8 mouse cellular contexts compared by ENCODE assay signal in the genomic region with DNA sequence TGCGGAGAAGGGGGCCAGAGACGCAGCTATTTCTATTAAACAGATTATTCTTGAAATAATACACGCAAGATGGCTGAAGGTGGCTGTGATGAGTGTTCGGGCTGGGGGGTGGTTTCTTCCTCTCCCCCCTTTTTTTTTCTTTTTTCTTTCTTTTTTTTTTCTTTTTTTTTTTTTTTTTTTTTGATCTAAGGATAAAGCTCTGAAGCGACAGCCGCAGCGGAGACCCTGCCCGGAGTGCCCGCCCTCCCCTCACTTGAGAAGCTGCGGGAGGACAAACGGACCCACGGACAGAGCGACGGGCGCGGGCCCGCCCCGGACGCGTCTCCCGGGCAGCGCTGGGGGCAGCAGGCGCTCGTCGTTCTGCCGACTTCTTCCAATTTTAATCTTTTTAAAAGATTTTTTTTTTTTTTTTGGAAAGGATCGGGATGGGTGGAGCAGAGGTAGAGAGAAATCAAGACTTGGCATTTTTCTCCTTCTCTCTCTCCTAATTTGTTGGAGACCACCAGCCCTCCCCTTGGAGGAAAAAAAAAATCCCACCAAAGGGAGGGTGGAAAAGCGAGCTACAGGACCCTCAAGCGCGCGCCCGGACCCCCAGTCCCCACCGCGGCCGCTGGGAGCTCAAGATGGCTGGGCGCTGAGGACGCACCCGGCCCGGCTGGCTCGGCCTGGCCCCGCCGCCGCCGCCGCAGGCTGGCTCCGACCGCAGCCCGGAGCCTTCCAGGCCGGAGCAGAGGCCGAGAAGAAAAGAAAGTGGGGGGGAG. TPM values are rescaled to one million over a fixed set of nuclear protein-coding genes. Genes with fewer than 3 reads are reported as not detected.
DNase-seq lines count a peak whose midpoint lies in the region; ATAC-seq and TF ChIP-seq lines count a peak whose summit lies in the region.

No protein-coding gene starts in this region.

- no peak for TF ChIP-seq CTCF in bone marrow macrophage, adult 2 months (IDR thresholded peaks at IDR 0.05; ENCODE audit: low read depth, low read length)
- TF ChIP-seq CTCF in lung, postnatal 0 days (IDR thresholded peaks at IDR 0.05) = no peak

- peaks cover 16% of the 10 kb centered on the region for H3K36me3 ChIP-seq in forebrain, embryonic 10.5 days (replicated peaks)
- 0 out of 2 replicates have a peak, but pooled peaks cover 6% of the 10 kb centered on the region for H3K36me3 ChIP-seq in hindbrain, embryonic 14.5 days (replicated peaks; ENCODE audit: control insufficient read depth, insufficient read depth)
- no peaks in the 10 kb centered on the region for H3K36me3 ChIP-seq in lung, postnatal 0 days (ENCODE audit: insufficient read depth, low read length)

- peak; percentile 79 for DNase-seq in retina, embryonic 14.5 days (ENCODE audit: low spot score)
- DNase-seq in retina, postnatal 1 day = no peak
- DNase-seq in forebrain, embryonic 10.5 days (ENCODE audit: extremely low spot score, low spot score) = no peak
- DNase-seq in hindbrain, embryonic 14.5 days (ENCODE audit: low spot score) = peak; percentile 75
- no peak for DNase-seq in lung, postnatal 0 days (ENCODE audit: low spot score)
- DNase-seq in thymus, postnatal 10 days (ENCODE audit: low spot score in 2 of 2) = peak; percentile 45 to 49
- no peak for DNase-seq in layer of hippocampus, adult 9-11 months

- H3K4me1 ChIP-seq in bone marrow macrophage, adult 2 months (ENCODE audit: control insufficient read depth, insufficient read depth, low read length) = peaks cover 8% of the 10 kb centered on the region
- peaks cover 51% of the 10 kb centered on the region for H3K4me1 ChIP-seq in forebrain, embryonic 10.5 days
- H3K4me1 ChIP-seq in hindbrain, embryonic 14.5 days (replicated peaks; ENCODE audit: control insufficient read depth, insufficient read depth, low read length) = peaks cover 23% of the 10 kb centered on the region
- H3K4me1 ChIP-seq in lung, postnatal 0 days (ENCODE audit: insufficient read depth, low read depth, low read length) = 0 out of 2 replicates have a peak, but pooled peaks cover 3% of the 10 kb centered on the region

- ATAC-seq in hindbrain, embryonic 14.5 days (ENCODE audit: low FRiP score) = peak; percentile 28
- ATAC-seq in lung, postnatal 0 days = peak; percentile 4

- H3K4me3 ChIP-seq in bone marrow macrophage, adult 2 months (ENCODE audit: insufficient read depth, low read length) = peak overlapping the region; percentile 86
- H3K4me3 ChIP-seq in forebrain, embryonic 10.5 days = peak overlapping the region; percentile 96
- peak overlapping the region; percentile 97 for H3K4me3 ChIP-seq in hindbrain, embryonic 14.5 days (replicated peaks; ENCODE audit: low read length)
- peak overlapping the region; percentile 93 for H3K4me3 ChIP-seq in lung, postnatal 0 days (ENCODE audit: low read depth, low read length)

- peak overlapping the region; percentile 99 for H3K9ac ChIP-seq in hindbrain, embryonic 14.5 days
- peak overlapping the region; percentile 97 for H3K9ac ChIP-seq in lung, postnatal 0 days (replicated peaks; ENCODE audit: low read depth)

- no peak for TF ChIP-seq EP300 in lung, postnatal 0 days (IDR thresholded peaks at IDR 0.05)

- no peak for TF ChIP-seq POLR2A in bone marrow macrophage, adult 2 months (IDR thresholded peaks at IDR 0.05; ENCODE audit: borderline replicate concordance, low read depth, low read length)

- H3K27me3 ChIP-seq in forebrain, embryonic 10.5 days (ENCODE audit: poor library complexity, severe bottlenecking) = no peaks in the 10 kb centered on the region
- H3K27me3 ChIP-seq in hindbrain, embryonic 14.5 days (ENCODE audit: control insufficient read depth, insufficient read depth, low read length) = no peaks in the 10 kb centered on the region
- no peaks in the 10 kb centered on the region for H3K27me3 ChIP-seq in lung, postnatal 0 days (replicated peaks; ENCODE audit: insufficient read depth, low read length)

- H3K9me3 ChIP-seq in forebrain, embryonic 10.5 days = no peaks in the 10 kb centered on the region
- no peaks in the 10 kb centered on the region for H3K9me3 ChIP-seq in hindbrain, embryonic 14.5 days (ENCODE audit: control insufficient read depth, low read length)
- no peaks in the 10 kb centered on the region for H3K9me3 ChIP-seq in lung, postnatal 0 days (ENCODE audit: low read length)

- peak overlapping the region; percentile 99 for H3K27ac ChIP-seq in bone marrow macrophage, adult 2 months (ENCODE audit: insufficient read depth, low read depth, low read length)
- peak overlapping the region; percentile 99 for H3K27ac ChIP-seq in forebrain, embryonic 10.5 days
- peak overlapping the region; percentile 100 for H3K27ac ChIP-seq in hindbrain, embryonic 14.5 days
- peak overlapping the region; percentile 100 for H3K27ac ChIP-seq in lung, postnatal 0 days (ENCODE audit: low read length)

- peak overlapping the region; percentile 96 for H3K4me2 ChIP-seq in hindbrain, embryonic 14.5 days (replicated peaks)
- peak overlapping the region; percentile 66 for H3K4me2 ChIP-seq in lung, postnatal 0 days (replicated peaks; ENCODE audit: low read depth, low read length)

- under 1% methylated on average over 39 of the region's 50 CpGs for WGBS in forebrain, embryonic 10.5 days
- under 1% methylated on average over 46 of the region's 50 CpGs for WGBS in hindbrain, embryonic 14.5 days
- WGBS in lung, postnatal 0 days = under 1% methylated on average over 48 of the region's 50 CpGs

RNA-seq across cellular contexts. Expression of gene Trim8, which starts 0.7 kb away (rescaled TPM):
- polyA plus RNA-seq in bone marrow macrophage, adult 2 months (2012; ENCODE audit: insufficient read depth, insufficient read length, missing spikeins) = 66.3 and 69.0 TPM in 2 replicates
- 16.6 and 19.3 TPM in 2 replicates for polyA plus RNA-seq in forebrain, embryonic 10.5 days (2016; fragmentation: Nextera tagmentation; extraction: Ambion mirVana)
- polyA plus RNA-seq in hindbrain, embryonic 14.5 days (2014; fragmentation: Nextera tagmentation; extraction: Ambion mirVana) = 37.5 and 39.4 TPM in 2 replicates
- 34.1 and 34.8 TPM in 2 replicates for polyA plus RNA-seq in lung, postnatal 0 days (2015; fragmentation: Nextera tagmentation; extraction: Ambion mirVana)

Comparison
In these comparisons a context has a peak if more than half of its experiments do, and no peak if none do; other contexts are left out.
1. DNase-seq: peak in retina, embryonic 14.5 days (single experiment), hindbrain, embryonic 14.5 days (single experiment) and thymus, postnatal 10 days (2 of 2); none in retina, postnatal 1 day (single experiment), forebrain, embryonic 10.5 days (single experiment), lung, postnatal 0 days (single experiment) and layer of hippocampus, adult 9-11 months (single experiment).
2. Peak in every context shown above with its lines, with median percentiles within 50 percentile points of each other: H3K27ac ChIP-seq and H3K4me3 ChIP-seq.